Mouse (Mus musculus) midbrain, embryonic 15.5 days (tissue): Measurements from ENCODE around the gene Dct. TPM values are rescaled to one million over a fixed set of nuclear protein-coding genes. Genes with fewer than 3 reads are reported as not detected.

Source experiments
- ATAC-seq: fragments of 200-750 bp; cut with Nextera tagmentation; replicated peaks from 2 replicates; pipeline ENCODE4 v1.8.0; 2017; ENCODE audit warnings: moderate TSS enrichment
- H3K27ac ChIP-seq: fragments of 300-500 bp; sonication (generic); 2 replicates; pipeline ENCODE4 v1.5.1; 2015; ENCODE audit warnings: mild to moderate bottlenecking, inconsistent platforms
- H3K27me3 ChIP-seq: fragments of 300-500 bp; sonication (generic); replicated peaks from 2 replicates; pipeline ENCODE4 v1.6.1; 2015; ENCODE audit warnings: inconsistent platforms
- H3K36me3 ChIP-seq: fragments of 300-500 bp; sonication (generic); replicated peaks from 2 replicates; pipeline ENCODE4 v1.6.1; 2015; ENCODE audit warnings: inconsistent platforms
- H3K4me1 ChIP-seq: fragments of 300-500 bp; sonication (generic); 2 replicates; pipeline ENCODE4 v1.6.1; 2015; ENCODE audit warnings: inconsistent platforms
- H3K4me2 ChIP-seq: fragments of 300-500 bp; sonication (generic); 2 replicates; pipeline ENCODE4 v1.6.1; 2015; ENCODE audit warnings: inconsistent platforms, mild to moderate bottlenecking, moderate library complexity
- H3K4me3 ChIP-seq: fragments of 300-500 bp; sonication (generic); 2 replicates; pipeline ENCODE4 v1.5.1; 2015; ENCODE audit warnings: mild to moderate bottlenecking, inconsistent platforms
- H3K9ac ChIP-seq: fragments of 300-500 bp; sonication (generic); 2 replicates; pipeline ENCODE4 v1.6.1; 2015; ENCODE audit warnings: mild to moderate bottlenecking, inconsistent platforms
- H3K9me3 ChIP-seq: fragments of 300-500 bp; sonication (generic); 2 replicates; pipeline ENCODE4 v1.6.1; 2016; ENCODE audit warnings: inconsistent platforms
- WGBS: fragments of 180-500 bp; shearing (Covaris S2); methylation state at CpG from one replicate; pipeline ENCODE4 v1.1.7; 2015; ENCODE audit warnings: mixed read lengths; 5-methylcytosine and 5-hydroxymethylcytosine counted together
- polyA plus RNA-seq: library from polyadenylated mRNA; unstranded; fragments of >200 nt; fragmentation: Nextera tagmentation; extraction: Ambion mirVana; gene quantifications from 2 replicates; pipeline ENCODE4 v1.2.1, GENCODE M21; 2015

The Dct gene
- polyA plus RNA-seq, 1 experiment from 2014 or later = 1.1 TPM

- Histone ChIP-seq H3K27me3 (no peaks in the 10 kb centered on the region; the same call in 1 of the 2 replicates), H3K9ac (no peak overlapping the region), H3K27ac (no peak overlapping the region), H3K4me3 (no peak overlapping the region), H3K9me3 (no peaks in the 10 kb centered on the region), H3K4me1 (peaks cover 4% of the 10 kb centered on the region; the same call in 1 of the 2 replicates), H3K4me2 (no peak overlapping the region), H3K36me3 (no peaks in the 10 kb centered on the region)
- ATAC-seq = peak; percentile 78
- WGBS = 72% methylated on average over 7 of the region's 7 CpGs
These were observed 9.9 kb upstream of the Dct start for GRCm38 (mm10) chr14:118061766-118062432.

GRCm38 (mm10) chr14:118058581-118058886 is 6.5 kb upstream of the Dct start:
- Histone ChIP-seq H3K9ac (no peak overlapping the region), H3K9me3 (no peaks in the 10 kb centered on the region), H3K4me1 (peaks cover 4% of the 10 kb centered on the region; the same call in 1 of the 2 replicates), H3K27me3 (peaks cover 3% of the 10 kb centered on the region; the same call in 1 of the 2 replicates), H3K4me3 (no peak overlapping the region), H3K36me3 (no peaks in the 10 kb centered on the region), H3K27ac (no peak overlapping the region), H3K4me2 (no peak overlapping the region)
- WGBS = 83% methylated on average over 4 of the region's 4 CpGs
- no peak for ATAC-seq

GRCm38 (mm10) chr14:118057696-118058580 is 5.9 kb upstream of the Dct start:
- Histone ChIP-seq H3K4me2 (no peak overlapping the region), H3K36me3 (no peaks in the 10 kb centered on the region), H3K9ac (no peak overlapping the region), H3K27me3 (peaks cover 7% of the 10 kb centered on the region; the same call in 1 of the 2 replicates), H3K9me3 (no peaks in the 10 kb centered on the region), H3K27ac (no peak overlapping the region), H3K4me1 (peaks cover 4% of the 10 kb centered on the region; the same call in 1 of the 2 replicates), H3K4me3 (no peak overlapping the region)
- no peak for ATAC-seq
- WGBS = 88% methylated on average over 25 of the region's 25 CpGs

- H3K4me2 ChIP-seq = no peak overlapping the region
- WGBS = 51% methylated on average over 11 of the region's 11 CpGs
- H3K4me1 ChIP-seq = peaks cover 5% of the 10 kb centered on the region; the same call in 1 of the 2 replicates
- no peaks in the 10 kb centered on the region for H3K36me3 ChIP-seq
- H3K27ac ChIP-seq = no peak overlapping the region
- H3K9me3 ChIP-seq = no peaks in the 10 kb centered on the region
- no peak overlapping the region for H3K9ac ChIP-seq
- H3K27me3 ChIP-seq = peaks cover 13% of the 10 kb centered on the region; the same call in 1 of the 2 replicates
- ATAC-seq = peak; percentile 40; the same call in 1 of the 2 replicates
- no peak overlapping the region for H3K4me3 ChIP-seq
These were observed 726 bp upstream of the Dct start for GRCm38 (mm10) chr14:118052770-118053169.

GRCm38 (mm10) chr14:118051396-118051795 is 648 bp downstream of the Dct start:
- no peak overlapping the region for H3K4me3 ChIP-seq
- 85% methylated on average over 11 of the region's 11 CpGs for WGBS
- H3K4me1 ChIP-seq = peaks cover 5% of the 10 kb centered on the region; the same call in 1 of the 2 replicates
- peaks cover 13% of the 10 kb centered on the region; the same call in 1 of the 2 replicates for H3K27me3 ChIP-seq
- ATAC-seq = peak; percentile 19; the same call in 1 of the 2 replicates
- H3K36me3 ChIP-seq = no peaks in the 10 kb centered on the region
- no peaks in the 10 kb centered on the region for H3K9me3 ChIP-seq
- H3K9ac ChIP-seq = no peak overlapping the region
- H3K27ac ChIP-seq = no peak overlapping the region
- no peak overlapping the region for H3K4me2 ChIP-seq

- no peak for ATAC-seq
- H3K9ac ChIP-seq = no peak overlapping the region
- no peak overlapping the region for H3K4me3 ChIP-seq
- no peak overlapping the region for H3K4me2 ChIP-seq
- WGBS = 92% methylated on average over 12 of the region's 12 CpGs
- no peaks in the 10 kb centered on the region for H3K9me3 ChIP-seq
- peaks cover 13% of the 10 kb centered on the region; the same call in 1 of the 2 replicates for H3K27me3 ChIP-seq
- no peak overlapping the region for H3K27ac ChIP-seq
- H3K4me1 ChIP-seq = peaks cover 5% of the 10 kb centered on the region; the same call in 1 of the 2 replicates
- H3K36me3 ChIP-seq = no peaks in the 10 kb centered on the region
These were observed 1.1 kb downstream of the Dct start for GRCm38 (mm10) chr14:118050990-118051389.

GRCm38 (mm10) chr14:118050431-118050830 is 1.6 kb downstream of the Dct start:
- H3K36me3 ChIP-seq = no peaks in the 10 kb centered on the region

GRCm38 (mm10) chr14:118049648-118050238 is 2.3 kb downstream of the Dct start:
- Histone ChIP-seq H3K4me2 (no peak overlapping the region), H3K9me3 (no peaks in the 10 kb centered on the region), H3K4me1 (peaks cover 5% of the 10 kb centered on the region; the same call in 1 of the 2 replicates), H3K36me3 (no peaks in the 10 kb centered on the region), H3K27me3 (peaks cover 13% of the 10 kb centered on the region; the same call in 1 of the 2 replicates), H3K27ac (no peak overlapping the region), H3K9ac (no peak overlapping the region), H3K4me3 (no peak overlapping the region)
- WGBS = 69% methylated on average over 12 of the region's 12 CpGs
- ATAC-seq = no peak

More at GRCm38 (mm10) chr14:118050431-118050830, 1.6 kb downstream of the Dct start:
- H3K4me2 ChIP-seq = no peak overlapping the region
- WGBS = 78% methylated on average over 10 of the region's 10 CpGs
- H3K9ac ChIP-seq = no peak overlapping the region
- H3K27ac ChIP-seq = no peak overlapping the region
- peaks cover 13% of the 10 kb centered on the region; the same call in 1 of the 2 replicates for H3K27me3 ChIP-seq
- H3K4me1 ChIP-seq = peaks cover 5% of the 10 kb centered on the region; the same call in 1 of the 2 replicates
- no peaks in the 10 kb centered on the region for H3K9me3 ChIP-seq
- no peak overlapping the region for H3K4me3 ChIP-seq
- no peak for ATAC-seq

- 0 out of 2 replicates have a peak overlapping the region, but pooled peaks have one; percentile 6 for H3K4me2 ChIP-seq
- ATAC-seq = peak; percentile 52; the same call in 1 of the 2 replicates
- no peaks in the 10 kb centered on the region for H3K9me3 ChIP-seq
- H3K27ac ChIP-seq = no peak overlapping the region
- no peaks in the 10 kb centered on the region for H3K4me1 ChIP-seq
- H3K36me3 ChIP-seq = no peaks in the 10 kb centered on the region
- H3K9ac ChIP-seq = no peak overlapping the region
- 71% methylated on average over 17 of the region's 17 CpGs for WGBS
- H3K27me3 ChIP-seq = no peaks in the 10 kb centered on the region; the same call in 1 of the 2 replicates
- H3K4me3 ChIP-seq = no peak overlapping the region
These were observed 9.1 kb downstream of the Dct start for GRCm38 (mm10) chr14:118042963-118043362.

- 0 out of 2 replicates have a peak, but pooled peaks have one; percentile 20 for ATAC-seq
- WGBS = 47% methylated on average over 18 of the region's 18 CpGs
- no peaks in the 10 kb centered on the region for H3K9me3 ChIP-seq
These were observed 9.8 kb downstream of the Dct start for GRCm38 (mm10) chr14:118042066-118042762.

GRCm38 (mm10) chr14:118040550-118041250 is 11.3 kb downstream of the Dct start:
- Histone ChIP-seq H3K4me3 (no peak overlapping the region), H3K36me3 (no peaks in the 10 kb centered on the region), H3K9me3 (no peaks in the 10 kb centered on the region), H3K4me2 (no peak overlapping the region), H3K4me1 (no peaks in the 10 kb centered on the region), H3K27me3 (no peaks in the 10 kb centered on the region; the same call in 1 of the 2 replicates), H3K27ac (no peak overlapping the region), H3K9ac (no peak overlapping the region)
- WGBS = 85% methylated on average over 7 of the region's 7 CpGs
- ATAC-seq = no peak

More at GRCm38 (mm10) chr14:118042066-118042762, 9.8 kb downstream of the Dct start:
- Histone ChIP-seq H3K4me1 (no peaks in the 10 kb centered on the region), H3K4me2 (no peak overlapping the region), H3K4me3 (no peak overlapping the region), H3K27me3 (no peaks in the 10 kb centered on the region; the same call in 1 of the 2 replicates), H3K27ac (no peak overlapping the region), H3K9ac (no peak overlapping the region), H3K36me3 (no peaks in the 10 kb centered on the region)
